Mouse (Mus musculus): Measurements from ENCODE around the gene Acap2. TPM values are rescaled to one million over a fixed set of nuclear protein-coding genes. Genes with fewer than 3 reads are reported as not detected.

Acap2 gene
- polyA plus RNA-seq, 1 experiment: 6.7 TPM

DNA sequence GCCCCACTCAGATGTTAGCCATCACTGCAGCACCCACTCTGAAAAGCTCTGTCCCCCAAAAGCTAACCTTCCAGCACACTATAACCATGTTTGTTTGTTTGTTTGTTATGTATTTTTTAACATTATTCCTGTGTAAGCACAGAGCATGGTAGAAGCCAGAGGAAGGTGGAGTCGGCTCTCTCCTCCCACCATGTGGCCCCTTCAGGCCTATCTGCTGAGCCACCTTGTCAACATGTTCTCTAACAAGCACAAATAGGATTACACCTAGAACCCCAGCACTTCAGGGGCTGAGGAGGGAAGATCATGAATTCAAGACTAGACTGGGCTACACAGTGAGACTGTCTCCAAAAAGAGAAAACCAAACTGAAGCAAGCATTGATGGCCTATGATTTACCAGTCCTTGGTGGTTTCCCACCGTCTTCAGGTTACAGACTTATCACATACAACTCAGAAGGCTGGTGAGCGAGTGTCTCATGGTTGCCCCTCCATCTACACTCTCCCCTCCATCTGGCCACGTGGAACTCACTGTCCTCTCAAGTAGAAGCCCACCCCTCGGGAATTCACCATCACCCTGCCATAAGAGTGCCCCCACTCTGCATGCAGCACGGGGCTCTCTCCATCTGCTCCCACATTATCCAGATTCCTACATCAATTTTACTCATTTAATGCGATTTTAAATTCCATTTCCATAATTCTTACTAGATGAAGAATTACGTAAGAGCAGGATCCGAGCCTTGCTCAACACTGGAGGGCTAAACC, 26.0 kb downstream of the Acap2 start:
- 88% methylated on average over 9 of the region's 9 CpGs for WGBS
- DNase-seq (ENCODE audit: low read depth, low spot score): no peak

DNA sequence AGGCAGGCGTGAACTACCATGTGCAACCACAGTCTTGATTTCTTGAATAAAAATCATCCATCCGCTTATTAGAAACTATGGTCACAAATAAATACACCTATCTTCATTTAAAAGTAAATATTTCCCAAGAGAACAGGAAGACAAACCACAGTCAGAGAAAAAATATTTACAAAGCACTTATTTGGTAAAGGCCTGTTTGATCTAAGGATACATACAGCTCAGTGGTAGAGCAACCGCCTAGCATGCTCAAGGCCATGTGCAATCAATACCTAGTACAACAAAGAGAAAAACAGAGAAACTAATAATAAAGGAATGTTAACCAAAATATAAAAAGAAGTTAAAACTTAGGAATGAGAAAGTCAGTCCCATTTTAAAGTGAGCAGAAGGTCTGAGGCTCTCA, 28.8 kb downstream of the Acap2 start:
- no peak for DNase-seq (ENCODE audit: low read depth, low spot score)
- WGBS: 81% methylated on average over 3 of the region's 3 CpGs

GRCm38 (mm10) chr16:31171418-31171817, 29.6 kb downstream of the Acap2 start:
- DNase-seq (ENCODE audit: low read depth, low spot score): no peak

DNA sequence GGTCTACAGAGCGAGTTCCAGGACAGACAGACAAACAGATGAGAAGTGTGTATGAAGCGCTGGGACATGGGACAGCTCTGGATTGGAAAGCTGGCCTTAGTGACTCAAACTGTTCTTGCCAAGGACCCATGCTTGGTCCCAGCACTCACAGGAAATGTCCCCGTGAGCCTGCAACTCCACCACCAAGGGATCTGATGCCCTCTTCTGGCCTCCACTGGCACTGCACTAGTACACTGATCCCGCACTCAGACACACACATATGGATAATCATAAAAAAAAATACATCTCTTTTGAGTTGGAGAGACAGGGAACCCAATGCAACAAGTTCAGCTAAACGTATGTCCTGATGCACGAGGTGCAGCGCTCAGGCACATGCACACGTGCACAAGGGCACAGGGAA, 30.7 kb downstream of the Acap2 start:
- DNase-seq (ENCODE audit: low read depth, low spot score): no peak
- WGBS: 97% methylated on average over 8 of the region's 8 CpGs

DNA sequence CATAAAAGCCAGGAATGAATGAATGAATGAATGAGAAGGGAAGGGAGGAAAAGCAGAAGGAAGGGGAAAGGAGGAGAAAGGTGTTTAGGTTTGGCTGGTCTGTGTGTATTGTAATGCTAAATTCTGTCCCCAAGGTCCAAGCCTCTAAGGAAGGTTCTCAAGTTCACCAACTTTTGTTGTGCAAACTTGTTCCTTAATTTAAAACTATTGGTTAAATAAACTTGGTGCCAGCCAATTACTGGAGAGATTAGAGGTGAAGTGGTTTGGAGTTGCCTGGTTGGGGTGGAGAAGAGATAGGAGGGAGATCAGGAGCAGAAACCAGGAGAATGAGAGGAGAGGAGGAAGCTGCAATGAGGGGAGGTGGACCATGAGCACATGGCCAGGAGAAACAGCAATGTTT, 31.4 kb downstream of the Acap2 start:
- DNase-seq (ENCODE audit: low read depth, low spot score): no peak

DNA sequence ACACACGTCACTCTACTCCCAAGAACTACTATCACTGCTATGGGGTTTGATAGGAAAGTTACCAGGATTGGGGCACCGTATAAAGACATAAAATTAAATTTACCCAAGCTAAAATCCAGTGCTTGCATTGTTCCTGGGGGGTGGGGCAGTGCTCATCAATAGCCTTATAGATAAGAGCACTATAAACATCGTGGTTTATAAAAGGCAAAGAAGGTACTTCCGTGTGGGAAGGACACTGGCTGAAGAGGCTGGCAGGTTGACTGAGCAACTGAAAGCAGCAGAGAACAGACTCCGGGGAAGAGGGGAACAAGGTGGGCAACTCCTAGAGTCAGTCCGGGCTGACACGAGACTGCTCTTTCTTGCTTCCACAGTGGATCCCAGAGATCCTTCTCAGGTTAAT, 33.1 kb downstream of the Acap2 start:
- WGBS: 16% methylated on average over 7 of the region's 7 CpGs
- no peak for DNase-seq (ENCODE audit: low read depth, low spot score)

GRCm38 (mm10) chr16:31167017-31167887, 33.8 kb downstream of the Acap2 start:
- DNase-seq (ENCODE audit: low read depth, low spot score): no peak
- WGBS: 40% methylated on average over 10 of the region's 10 CpGs

DNA sequence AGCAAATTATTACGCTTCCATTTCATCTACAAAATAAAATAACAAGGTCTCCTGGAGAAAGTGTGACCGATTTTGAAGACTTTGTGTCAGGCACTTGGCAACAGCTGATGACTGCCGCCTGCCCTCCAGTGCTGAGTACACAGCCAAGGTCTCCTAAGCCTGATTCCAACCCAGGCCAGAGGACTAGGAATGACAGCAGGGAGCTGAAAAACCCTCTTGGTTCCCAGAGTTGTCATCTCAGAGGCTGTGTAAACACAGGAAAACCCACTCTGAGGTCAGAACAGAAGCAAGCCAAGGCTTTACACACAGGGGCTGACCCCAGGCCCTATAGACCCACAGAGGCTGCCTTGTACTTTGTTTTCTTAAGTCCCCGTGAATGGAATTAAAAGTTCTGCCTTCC, 35.1 kb downstream of the Acap2 start:
- 24% methylated on average over 4 of the region's 4 CpGs for WGBS

DNA sequence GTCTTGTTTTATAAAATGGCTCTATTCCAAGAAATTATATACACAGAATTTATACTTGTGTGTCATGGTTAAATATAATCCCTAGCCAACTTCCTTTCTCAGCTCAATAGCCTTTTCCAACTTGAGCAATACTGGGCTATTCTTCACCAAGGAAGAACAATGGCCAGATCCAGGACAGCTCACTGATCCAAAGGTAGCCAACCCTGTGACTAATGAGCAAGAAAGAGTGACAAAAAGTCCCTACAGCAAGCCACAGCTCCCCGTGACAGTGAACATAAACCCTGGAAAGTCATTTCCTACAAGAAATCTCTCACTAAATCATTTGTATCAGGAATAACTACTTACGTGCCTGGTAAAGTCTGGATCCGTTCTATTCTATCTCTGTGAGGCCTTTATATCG, 35.6 kb downstream of the Acap2 start:
- 28% methylated on average over 4 of the region's 4 CpGs for WGBS

More for the DNA sequence above, 35.1 kb downstream of the Acap2 start:
- DNase-seq (ENCODE audit: low read depth, low spot score): no peak

DNA sequence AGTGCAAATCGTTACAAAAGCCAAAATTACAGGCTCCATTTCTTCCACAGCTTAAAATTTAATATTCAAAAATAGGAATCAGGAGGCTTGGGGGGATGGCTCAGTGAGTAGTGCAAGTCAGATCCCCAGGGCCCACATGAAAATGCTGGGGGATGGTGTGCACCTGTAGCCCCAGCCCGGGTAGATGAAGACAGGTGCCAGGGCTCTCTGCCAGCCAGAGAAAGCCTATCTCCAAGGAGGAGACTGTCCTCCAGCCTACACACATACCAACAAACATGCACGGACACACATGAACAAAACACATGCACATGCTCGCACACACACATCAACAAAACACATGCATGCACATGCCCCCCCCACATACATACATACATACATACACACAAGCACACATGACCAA, 36.9 kb downstream of the Acap2 start:
- no peak for DNase-seq (ENCODE audit: low read depth, low spot score)
- 75% methylated on average over 4 of the region's 4 CpGs for WGBS

More for the DNA sequence above, 35.6 kb downstream of the Acap2 start:
- DNase-seq (ENCODE audit: low read depth, low spot score): no peak

DNA sequence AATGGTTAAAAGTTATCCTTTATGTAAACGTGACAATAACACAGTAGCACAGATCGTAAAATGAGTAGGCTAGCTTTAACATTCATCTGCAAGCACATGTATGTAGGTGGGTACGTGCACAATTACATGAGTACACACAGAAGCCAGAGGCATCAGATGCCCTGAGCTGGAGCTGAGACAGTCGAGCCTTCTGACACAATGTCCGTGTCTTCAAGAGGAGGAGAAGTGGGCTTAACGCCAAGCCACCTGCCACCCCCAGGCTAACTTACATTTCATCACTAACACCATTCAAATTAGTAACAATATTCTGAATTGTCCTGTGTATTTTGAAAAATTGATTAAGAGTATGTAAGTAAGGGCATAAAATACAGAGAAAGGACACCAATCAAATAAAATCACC, 40.6 kb downstream of the Acap2 start:
- DNase-seq (ENCODE audit: low read depth, low spot score): no peak
- 55% methylated on average over 6 of the region's 6 CpGs for WGBS

DNA sequence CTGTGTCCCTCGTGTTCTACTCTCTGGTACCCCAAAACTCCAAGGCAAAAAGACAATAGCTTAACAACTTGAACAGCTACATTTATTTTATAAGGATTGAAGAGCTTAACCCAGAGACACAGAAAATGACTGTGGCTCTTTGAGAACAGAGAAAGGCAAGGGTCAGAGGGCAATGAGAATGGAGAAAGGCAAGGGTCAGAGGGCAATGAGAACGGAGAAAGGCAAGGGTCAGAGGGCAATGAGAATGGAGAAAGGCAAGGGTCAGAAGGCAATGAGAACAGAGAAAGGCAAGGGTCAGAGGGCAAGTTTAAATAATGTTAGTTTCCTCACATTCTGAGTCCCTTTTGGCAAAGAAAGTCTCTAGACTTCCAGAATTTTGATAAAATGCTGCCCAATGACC, 41.6 kb downstream of the Acap2 start:
- WGBS: 50% methylated on average over 2 of the region's 2 CpGs

DNA sequence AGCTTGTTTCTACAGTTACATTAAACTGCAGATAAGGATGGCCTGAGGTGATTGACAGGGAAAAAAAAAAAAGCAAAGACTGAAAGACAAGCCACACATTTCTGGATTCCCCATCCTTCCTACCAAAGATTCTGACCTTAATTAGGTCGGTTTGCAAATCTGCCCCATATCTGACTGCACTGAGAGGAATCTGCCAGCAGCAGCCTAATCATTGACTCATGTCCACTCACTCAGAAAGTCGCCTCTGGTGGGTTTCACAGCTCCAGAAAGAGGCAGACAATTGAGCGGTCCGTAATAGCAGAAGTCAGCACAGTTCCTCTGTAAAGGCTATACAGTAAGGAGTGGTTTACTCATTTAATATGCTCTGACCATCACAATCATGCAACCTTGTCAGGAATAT, 51.2 kb downstream of the Acap2 start:
- 94% methylated on average over 4 of the region's 4 CpGs for WGBS
- DNase-seq (ENCODE audit: low read depth, low spot score): no peak

More for the DNA sequence above, 41.6 kb downstream of the Acap2 start:
- DNase-seq (ENCODE audit: low read depth, low spot score): no peak

DNA sequence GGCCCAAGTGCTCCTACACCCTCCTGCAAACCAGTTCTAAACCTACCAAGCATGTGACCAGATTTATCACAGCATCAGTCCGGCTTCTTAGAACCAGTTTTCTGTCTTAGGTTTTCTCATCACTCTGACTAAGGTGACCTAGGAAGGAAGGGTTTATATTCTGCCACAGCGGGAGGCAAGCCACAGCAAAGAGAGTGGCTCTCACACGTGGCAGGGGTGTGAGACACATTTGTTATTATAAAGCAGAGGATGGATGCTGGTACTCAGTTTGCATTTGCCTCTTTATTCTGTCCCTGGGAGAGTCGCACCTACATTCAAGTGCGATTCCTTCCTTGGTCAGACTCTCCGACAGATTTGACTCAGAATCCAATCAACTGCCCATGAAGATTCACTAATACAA, 52.2 kb downstream of the Acap2 start:
- 89% methylated on average over 6 of the region's 6 CpGs for WGBS
- DNase-seq (ENCODE audit: low read depth, low spot score): no peak

- DNase-seq (ENCODE audit: low read depth, low spot score): no peak
- 86% methylated on average over 6 of the region's 6 CpGs for WGBS
These were observed 53.3 kb downstream of the Acap2 start for GRCm38 (mm10) chr16:31147766-31148165.

DNA sequence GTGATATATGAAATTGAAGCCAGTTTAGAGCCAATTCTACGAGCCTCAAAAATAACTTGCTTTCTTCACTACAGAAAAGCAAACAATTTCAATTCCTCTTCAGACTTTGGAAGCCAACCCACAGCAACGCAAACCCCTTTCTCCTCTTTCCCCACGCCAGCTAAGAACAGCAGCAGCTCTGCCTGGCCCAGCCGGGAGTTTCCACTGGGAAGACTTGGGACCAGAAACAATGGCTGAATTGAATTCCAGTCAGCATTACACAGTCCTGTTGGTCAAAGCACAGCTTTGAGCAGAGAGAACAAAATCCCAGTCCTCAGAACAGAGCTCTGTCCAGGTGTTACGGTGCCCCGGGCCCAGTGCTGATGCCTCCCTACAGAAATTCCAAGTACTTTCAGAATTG, 59.1 kb downstream of the Acap2 start:
- WGBS: 87% methylated on average over 6 of the region's 6 CpGs
- no peak for DNase-seq (ENCODE audit: low read depth, low spot score)

DNA sequence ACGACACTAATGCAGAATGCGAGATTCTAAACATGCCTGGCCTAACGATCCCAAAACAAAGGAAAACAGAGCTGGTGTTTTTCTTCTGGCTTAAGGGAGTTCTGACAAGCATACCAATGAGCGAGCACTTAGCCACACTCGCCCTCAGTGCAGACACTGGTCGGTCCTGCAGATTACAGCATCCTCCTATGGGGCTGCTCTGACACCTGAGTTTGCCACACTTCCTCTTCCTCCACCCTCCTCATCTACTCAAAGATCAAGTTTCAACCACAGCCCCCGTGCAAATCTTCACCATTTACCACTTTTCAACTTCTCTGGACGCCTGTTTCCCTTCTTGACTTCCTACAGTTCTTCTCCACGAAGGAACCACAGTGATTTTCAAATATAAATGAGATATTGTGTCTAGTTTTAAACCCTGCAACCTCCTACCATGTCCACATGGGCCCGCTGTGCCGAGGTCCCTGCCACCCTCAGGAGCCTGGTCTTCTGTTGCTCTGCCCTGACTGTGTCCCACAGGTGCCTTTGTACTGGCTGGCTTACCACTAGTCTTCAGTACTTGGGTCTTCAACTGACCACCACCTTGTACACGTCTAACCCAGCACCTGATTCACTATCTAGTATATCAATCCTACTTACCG, 64.3 kb downstream of the Acap2 start:
- WGBS: 74% methylated on average over 13 of the region's 13 CpGs

DNA sequence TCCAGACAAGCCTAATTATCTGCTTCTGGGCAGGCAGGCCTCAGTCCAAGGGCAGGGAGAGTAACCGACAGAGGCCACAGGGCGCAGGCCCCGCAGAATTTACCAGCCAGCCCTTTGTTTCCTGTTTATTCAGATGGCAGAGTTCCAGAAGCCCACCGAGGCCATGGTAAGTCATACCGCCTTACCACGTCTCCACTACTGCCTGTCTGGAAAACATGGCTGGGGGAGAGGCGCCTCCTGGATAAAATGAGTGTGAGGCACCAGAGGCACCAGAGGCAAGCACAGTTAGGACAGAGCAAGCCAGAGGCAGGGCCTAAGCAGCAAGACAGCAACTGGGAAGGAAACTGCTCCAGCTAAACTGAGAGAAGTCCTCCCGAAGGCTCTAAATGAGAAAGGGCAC, 65.5 kb downstream of the Acap2 start:
- no peak for DNase-seq (ENCODE audit: low read depth, low spot score)

More for the DNA sequence above, 64.3 kb downstream of the Acap2 start:
- no peak for DNase-seq (ENCODE audit: low read depth, low spot score)

GRCm38 (mm10) chr16:31131531-31131930, 69.5 kb downstream of the Acap2 start:
- no peak for DNase-seq (ENCODE audit: low read depth, low spot score)
- WGBS: 65% methylated on average over 5 of the region's 5 CpGs

More for the DNA sequence above, 65.5 kb downstream of the Acap2 start:
- WGBS: 87% methylated on average over 8 of the region's 8 CpGs

- no peak for DNase-seq (ENCODE audit: low read depth, low spot score)
- WGBS: 85% methylated on average over 5 of the region's 5 CpGs
These were observed 72.9 kb downstream of the Acap2 start for GRCm38 (mm10) chr16:31128116-31128515.

- WGBS: 95% methylated on average over 5 of the region's 5 CpGs
These were observed 76.1 kb downstream of the Acap2 start for GRCm38 (mm10) chr16:31124991-31125390.

More at GRCm38 (mm10) chr16:31124991-31125390, 76.1 kb downstream of the Acap2 start:
- no peak for DNase-seq (ENCODE audit: low read depth, low spot score)
